Mouse (Mus musculus) G1E (cell line): ENCODE results near the gene Rpl36.

Experiments
- CTCF ChIP-seq: IDR thresholded peaks from 2 replicates; pipeline ENCODE4 v1.5.1; 2012; ENCODE audit warnings: low read depth, low read length, inconsistent platforms, mixed read lengths
- GATA1 ChIP-seq: IDR thresholded peaks from 2 replicates; pipeline ENCODE4 v1.6.1; 2012; ENCODE audit warnings: borderline replicate concordance, low read length, inconsistent platforms, mixed read lengths
- POLR2AphosphoS5 ChIP-seq: IDR thresholded peaks from 2 replicates; pipeline ENCODE4 v1.6.1; 2012; ENCODE audit warnings: low read depth, low read length, inconsistent platforms; ENCODE audit not compliant: insufficient replicate concordance

DNA sequence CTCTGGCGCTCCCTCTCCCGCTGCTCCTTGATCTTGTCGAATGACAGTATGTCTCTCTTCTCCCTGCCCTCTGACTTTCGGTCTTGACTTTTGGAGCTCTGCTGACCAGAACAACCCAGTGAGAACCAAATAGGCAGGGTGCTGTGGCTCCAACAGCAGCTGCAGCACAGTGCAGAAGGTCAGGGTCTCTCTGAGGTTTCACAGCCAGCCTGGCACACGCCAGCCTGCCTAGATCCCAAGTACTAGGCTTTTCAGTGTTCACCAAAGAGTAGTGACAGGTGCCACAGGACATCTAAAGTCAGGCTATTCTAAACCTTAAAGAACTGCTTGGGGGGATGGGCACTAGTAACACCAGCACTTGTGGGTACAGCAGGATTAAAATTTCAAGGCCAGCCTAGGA, 46.3 kb upstream of the Rpl36 start:
- TF ChIP-seq CTCF: no peak
- TF ChIP-seq GATA1: no peak
- TF ChIP-seq POLR2AphosphoS5: no peak
